Mouse (Mus musculus): ENCODE results near the gene Arpc1b.
A peak's percentile ranks its signal among the peaks of the same experiment; 100 is the strongest.
"Not testable (repeated sequence)": the region's sequence is repeated elsewhere in the genome, so short reads cannot be mapped to it uniquely, and the experiment has no call there.

Gene Arpc1b

DNA sequence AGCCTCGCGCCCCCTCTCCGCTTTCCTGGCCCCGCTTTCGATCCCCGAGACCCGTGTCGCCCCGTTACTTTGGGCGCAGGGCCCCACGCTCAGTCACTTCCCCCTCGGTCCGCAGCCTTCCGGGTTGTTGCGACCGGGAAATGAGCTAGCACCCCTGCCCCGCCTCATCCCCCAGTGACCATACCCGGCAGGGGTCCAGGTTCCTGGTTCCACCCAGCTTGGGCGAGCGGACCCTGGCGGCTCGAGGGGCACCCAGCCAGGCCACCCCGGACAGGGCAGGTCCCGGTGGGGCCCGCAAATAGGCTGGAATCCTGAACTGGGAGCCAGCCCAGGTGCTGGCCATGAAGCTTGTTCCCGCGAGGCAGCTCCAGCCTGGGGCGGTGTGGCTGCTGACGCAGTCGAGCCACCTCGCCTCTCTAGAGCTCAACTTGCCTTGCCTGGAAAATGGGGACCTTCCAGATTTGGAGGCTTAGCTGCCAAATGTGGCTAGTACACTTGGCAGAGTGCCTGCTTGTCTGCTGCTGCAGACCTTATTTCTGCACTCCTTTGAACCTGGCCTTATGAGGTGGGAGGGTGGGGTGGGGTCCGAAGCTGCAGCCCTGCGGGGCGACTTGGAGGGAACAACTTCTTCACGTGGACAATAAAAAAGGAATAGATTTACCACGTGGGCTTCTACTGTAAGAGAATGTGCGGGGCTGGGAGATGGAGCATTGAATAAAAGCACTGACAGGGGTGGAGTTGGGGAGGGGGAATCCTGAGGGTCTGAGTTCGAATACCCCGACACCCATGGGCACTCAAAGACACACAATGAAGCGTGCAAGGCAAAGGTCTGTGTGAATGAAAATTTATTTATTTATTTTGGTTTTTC, 825 bp downstream of the Arpc1b start:
- DNase-seq = peak; percentile 81 to 82

DNA sequence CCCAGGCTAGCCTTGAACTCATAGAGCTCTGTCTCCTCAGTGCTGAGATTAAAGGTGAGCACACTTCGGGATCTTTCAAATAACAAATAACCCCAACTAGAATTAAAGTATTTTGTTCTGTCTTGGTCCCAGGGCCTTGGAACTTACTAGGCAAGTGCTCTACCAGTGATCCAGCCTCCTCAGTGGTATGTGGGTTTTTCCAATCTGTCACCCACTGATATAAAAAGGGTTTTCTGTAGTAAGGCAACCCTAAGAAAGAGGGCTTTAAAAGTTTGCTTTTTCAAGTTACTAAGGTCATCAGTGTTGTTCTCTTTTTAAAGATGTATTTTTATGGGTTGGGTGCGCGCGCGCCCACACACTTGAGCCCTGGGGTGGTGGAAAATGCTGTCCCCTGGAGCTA, 1.7 kb downstream of the Arpc1b start:
- no peak for DNase-seq

DNA sequence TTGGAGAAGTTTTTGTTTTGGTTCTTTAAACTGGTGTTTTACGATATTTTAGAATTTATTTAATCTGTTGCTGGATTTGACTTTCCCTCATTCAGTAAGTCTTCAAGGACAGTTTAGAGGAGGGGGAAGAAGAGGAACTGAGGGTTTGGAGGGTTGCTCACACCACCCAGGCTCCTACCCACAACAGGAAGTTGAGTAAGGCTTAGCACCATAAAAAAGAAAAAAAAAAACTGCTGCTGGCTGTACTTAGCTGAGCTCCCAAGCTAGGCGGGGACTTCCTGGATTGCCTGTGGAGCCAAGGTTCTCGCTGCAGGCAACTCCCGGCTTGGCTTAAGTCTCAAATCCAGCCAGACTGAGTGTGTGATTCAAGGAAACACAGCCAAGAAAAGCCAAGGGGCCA, 2.3 kb downstream of the Arpc1b start:
- peak; percentile 79 to 90 for DNase-seq

DNA sequence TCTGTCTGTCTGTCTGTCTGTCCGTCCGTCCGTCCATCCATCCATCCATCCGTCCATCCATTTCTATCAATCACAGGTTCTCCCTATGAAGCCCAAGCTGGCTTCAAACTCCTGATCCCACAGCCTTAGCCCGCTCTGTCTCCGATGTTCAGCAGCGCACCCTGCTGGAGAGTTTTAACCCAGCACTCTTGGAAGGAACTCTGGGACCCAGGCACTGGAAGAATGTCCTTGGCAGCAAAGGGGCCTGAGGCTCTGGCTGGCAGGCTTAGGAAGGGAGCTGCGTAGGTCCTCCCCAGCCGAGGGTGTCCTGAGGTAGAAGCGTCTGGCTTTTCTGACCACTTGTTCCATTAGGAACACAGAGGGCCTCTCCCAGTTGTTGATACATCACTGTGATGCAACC, 2.9 kb downstream of the Arpc1b start:
- DNase-seq = peak; percentile 81 to 84

DNA sequence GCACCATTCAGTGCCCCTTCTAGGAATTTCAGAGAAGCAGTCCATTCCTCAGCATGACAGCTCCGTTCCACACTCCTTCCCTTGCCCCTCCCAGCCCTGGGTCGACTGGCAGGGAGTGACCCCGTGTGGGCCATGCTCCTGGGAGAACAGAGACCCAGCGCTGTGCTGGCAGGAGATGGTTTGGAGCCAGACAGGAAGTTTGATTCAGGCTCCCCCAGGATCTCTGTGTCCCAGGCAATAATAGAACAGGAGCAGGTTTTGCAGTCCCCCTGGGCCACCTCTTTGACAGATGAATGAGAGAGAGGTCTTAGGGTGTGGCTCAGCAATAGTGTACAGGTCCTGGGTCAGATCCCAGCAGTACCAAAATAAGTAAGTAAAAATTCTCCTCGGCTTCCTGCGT, 4.0 kb downstream of the Arpc1b start:
- DNase-seq = no peak

DNA sequence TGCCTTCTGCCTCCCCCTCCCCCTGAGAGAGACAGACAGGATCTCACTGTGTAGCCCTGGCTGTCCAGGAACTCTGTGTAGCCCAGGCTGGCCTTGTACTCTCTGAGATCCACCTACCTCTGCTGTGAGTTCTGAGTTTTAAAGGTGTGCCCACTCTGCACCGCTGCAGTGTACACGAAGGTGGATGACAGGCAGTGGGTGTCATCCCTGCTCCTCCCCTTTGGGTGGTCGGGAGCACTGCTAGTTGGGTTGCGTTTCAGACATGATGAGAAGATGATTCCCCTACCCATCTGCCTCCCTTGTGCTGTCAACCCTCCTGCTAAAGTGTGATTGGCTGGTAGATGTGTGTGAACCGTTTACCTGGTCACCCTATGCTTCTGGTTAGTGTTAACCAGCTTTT, 4.4 kb downstream of the Arpc1b start:
- no peak for DNase-seq

DNA sequence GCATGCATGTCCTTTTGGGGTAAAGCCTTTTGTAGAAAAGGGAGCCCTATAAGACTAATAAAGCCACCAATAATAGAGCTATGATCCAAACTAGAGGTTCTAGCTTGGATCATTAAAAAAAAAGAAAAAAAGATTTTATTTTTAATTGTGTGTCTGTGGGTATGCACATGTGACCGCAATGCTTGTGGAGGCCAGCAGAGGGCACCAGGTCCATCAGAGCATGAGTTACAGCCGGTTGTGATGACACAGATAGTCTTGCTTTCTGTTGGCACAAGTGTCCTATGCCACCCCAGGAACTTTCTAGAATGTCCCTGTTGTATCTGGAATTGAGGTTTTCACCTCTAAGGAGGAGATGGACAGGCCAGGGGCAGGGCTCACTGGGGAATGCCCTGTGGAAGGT, 5.4 kb downstream of the Arpc1b start:
- DNase-seq = no peak

DNA sequence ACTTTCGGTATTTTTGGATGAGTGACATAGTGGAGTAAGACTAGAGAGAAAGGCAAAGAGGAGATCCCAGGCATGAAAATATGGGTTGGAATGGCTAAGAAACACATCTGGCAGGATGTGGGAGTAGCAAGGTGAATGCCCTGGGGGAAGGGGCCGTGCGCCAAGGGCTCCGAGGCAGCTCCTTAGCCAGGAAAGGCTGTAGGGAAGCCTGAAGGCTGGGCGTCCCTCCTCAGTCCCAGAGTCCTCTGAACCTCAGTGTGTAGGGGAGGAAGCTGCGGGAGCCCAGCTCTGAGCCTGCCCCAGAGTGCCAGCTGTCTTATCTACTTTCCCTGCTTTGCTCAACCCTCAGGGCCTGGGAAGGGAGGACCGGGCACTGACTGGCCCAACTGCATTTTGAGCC, 6.9 kb downstream of the Arpc1b start:
- no peak for DNase-seq

DNA sequence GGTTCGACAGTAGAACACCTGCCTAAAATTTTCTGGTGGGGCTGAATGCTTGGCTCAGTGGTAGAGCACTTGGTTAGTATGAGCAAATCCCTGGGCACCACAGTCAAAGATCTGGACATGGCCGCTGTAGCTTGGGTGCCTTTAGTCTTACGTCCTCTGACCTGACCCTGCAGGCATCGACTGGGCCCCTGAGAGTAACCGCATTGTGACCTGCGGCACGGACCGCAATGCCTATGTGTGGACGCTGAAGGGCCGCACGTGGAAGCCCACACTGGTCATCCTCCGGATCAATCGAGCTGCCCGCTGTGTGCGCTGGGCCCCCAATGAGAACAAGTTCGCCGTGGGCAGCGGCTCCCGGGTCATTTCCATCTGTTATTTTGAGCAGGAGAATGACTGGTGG, 9.4 kb downstream of the Arpc1b start:
- peak in 1 of 2 experiments; percentile 19 for DNase-seq

DNA sequence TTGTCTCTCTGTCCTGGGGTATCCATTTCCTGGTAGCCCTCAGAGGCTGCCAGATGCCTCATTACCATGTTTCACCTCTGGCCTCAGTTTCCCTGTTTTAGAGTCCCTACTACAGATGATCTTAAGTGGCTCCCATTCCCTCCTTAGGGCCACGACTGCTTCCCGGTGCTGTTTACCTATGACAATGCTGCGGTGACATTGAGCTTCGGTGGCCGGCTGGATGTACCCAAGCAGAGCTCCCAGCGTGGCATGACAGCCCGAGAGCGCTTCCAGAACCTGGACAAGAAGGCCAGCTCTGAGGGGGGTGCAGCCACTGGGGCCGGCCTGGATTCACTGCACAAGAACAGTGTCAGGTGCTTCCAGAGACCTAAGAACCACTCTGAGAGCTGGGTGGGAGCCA, 12.6 kb downstream of the Arpc1b start:
- DNase-seq = no peak

DNA sequence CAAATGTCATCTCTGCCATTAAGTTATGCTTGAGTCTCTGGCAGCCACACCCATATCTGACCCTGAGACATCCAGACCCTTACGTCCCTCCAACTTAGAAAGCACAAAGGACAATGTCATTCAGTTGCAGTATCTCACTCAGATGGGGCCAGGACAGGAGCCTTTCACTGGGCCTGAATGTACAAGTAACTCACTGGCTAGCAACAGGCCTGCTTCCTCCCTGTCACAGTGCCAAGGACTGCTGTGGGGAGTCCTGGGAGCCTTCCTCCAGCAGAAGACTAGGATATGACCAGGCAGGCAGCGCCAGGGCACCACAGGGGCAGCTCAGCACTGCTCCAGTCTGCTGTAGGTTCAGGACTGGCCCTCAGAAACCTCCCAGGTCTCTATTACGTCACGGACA, 15.1 kb downstream of the Arpc1b start:
- DNase-seq = no peak

DNA sequence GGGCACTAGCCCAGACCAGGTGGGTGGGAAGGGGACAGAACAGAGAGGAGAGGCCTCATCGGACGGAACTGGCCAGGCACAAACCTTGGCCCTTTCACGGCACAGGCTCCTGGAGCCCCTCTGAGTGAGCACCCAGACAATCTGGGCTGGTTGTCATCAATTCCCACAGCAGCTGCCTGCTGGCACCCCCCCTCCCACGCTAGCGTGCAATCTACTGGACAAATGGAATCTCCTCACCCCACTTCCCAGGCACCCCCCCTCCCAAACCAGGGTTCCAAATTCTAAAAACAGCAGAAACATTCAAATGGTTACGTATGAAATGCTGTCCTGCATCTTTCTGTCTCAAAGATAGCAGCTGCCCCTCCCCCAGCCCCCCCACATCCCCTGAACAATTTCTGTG, 15.8 kb downstream of the Arpc1b start:
- not testable (repeated sequence) for DNase-seq

DNA sequence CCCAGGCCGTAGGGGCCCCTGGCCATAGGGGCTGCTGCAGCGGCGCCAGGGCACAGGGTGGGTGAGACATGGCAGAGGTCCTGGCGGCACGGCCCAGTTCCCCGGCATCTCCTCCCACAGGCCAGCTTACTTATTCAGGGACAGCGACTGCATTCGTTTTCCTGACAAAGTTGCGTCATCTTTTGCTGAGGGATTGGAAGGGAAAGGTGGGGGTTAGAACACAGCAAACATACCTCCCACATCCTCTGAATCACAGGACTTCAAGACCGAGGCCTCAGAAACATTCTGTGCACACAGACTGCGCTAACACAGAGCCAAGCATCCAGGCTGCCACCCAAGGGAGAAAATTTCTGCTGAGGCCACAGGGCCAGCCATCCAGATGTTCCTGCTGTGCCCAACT, 16.2 kb downstream of the Arpc1b start:
- no peak for DNase-seq

DNA sequence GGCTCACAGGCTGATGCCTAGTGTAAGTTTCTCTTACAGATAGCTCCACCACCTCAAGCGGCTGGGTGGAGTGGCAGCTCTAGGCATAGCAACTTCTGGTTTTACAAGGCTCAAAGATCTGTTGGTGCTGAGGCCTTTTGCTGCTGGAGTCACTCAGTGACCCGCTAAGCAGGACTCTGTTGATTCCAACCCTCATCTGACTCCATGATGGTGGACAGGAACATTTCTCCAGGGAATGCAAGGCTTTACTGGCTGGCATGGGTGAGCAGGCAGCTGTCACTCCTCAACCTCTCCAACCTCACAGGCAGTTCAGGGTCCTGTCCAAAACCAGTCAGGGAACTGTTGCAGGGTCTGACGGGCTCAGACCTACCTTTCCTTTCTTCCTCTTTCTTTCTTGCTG, 17.0 kb downstream of the Arpc1b start:
- no peak for DNase-seq

DNA sequence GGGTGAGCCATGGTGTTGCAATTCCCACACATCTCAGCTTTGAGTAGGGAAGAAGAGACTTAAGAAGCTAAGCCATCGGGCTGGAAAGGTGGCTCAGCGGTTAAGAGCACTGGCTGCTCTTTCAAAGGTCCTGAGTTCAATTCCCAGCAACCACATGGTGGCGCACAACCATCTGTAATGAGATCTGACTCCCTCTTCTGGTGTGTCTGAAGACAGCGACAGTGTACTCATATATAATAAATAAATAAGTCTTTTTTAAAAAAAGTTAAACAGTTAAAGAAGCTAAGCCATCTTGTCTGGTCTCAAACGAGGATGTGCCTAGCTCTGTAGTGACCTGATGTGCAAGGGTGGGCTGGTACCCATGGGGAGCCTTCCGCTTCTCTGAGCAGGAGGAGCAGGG, 19.3 kb downstream of the Arpc1b start:
- not testable (repeated sequence) for DNase-seq

DNA sequence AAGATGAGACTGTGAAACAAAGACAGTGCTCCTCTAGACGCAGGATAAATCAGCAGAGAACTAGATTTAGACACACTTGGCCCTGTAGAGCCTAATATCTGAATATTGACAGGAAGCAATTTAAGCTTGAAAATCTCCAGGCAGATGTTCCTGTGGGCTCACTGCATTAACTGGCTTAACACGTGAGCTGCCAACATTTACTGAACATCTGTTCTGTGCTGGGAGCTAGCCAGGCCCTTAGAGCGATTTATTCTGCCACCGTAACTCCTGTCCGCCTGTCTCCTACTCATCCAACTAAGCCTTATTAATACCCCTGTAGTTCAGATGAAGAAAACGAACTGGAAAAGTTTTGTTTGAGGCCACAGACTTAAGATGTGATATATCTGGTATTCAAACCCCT, 24.8 kb downstream of the Arpc1b start:
- DNase-seq = no peak

DNA sequence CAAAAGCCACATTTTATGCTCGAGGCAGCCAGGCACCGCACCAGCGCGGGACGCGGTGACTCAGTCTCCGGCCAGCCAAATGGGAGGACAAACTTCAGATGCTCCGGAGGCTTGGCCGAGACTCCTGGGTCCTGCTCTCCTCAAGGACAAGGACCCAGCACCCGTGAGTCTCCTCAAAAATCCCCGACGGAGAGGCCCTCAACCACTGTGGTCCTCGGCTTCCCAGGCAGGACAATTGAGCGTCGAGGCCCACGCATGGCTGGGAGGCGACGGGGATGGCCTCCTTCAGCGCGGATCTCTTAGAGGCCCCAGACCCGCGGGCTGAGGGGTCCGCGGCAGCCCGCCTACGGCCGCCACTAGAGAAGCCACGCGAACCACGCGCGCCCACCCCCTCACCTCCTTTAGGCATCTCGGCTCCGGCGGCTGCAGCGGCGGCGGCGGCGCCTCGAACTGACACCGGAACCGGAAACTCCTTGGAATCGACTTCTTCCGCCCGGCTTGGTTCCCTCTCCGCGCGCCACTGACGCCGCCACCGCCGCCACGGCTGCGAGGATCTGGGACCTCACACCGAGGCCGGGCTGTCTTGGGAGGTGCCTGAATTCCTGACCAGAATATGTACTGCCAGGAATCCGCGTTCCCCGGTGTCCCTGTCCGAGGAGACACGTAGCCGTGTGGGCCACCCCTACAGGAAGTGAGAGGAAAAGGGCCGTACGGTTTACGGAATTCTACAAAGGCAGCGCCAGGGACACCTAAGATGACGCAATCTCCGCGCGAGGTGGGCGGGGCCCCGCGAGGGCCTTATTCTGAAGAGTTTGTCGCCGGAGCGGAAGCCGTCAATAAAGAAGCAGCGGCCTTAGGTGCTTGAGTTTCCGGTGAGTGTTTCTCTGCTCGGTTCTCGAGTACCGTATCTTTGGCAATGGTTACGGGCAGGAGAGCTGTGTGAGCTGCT, 25.8 kb downstream of the Arpc1b start, which contains the start of the genes Pdap1 and Bud31:
Pdap1 (minus strand) TSS at position 668 of the 949 bp plus-strand sequence.
Bud31 (plus strand) TSS at position 792 of the 949 bp plus-strand sequence.
- peak; percentile 96 for DNase-seq

DNA sequence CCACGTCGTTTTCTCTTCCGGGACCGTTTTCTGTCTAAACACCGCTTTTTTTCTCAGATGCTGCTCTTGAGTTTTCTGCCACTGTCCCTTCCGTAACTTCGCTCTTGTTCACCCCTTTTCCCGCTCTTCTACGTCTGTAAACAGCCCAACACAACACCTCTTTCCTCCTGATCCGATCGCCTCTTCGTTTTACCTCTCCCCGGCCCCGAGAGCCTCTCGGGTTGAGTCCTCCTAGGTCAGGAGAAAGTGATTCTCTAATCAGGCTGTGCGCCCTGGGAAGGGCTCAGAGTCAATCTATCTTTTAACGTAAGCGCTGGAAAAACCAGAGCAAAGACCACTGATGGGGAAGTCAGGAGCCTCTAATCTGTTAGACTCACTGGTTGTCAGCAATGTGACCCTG, 26.6 kb downstream of the Arpc1b start:
- DNase-seq = no peak

DNA sequence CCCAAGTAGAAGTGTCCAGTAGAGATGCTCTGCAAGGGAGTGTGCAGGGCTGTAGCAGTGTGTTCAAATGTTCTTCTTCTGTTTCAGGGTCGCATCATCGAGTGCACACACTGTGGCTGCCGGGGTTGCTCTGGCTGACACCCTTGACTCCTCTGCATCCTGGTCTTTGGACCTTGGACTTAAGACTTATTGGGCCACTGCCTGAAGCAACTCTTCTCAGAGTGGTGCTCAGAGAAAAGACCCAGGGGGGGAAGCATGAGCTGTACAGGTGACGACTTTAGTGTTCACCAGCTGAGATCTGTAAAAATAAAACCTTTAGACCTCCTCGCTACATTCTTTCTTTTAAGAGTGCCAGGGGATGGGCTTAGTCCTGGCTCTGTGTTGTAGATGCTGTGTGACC, 33.7 kb downstream of the Arpc1b start:
- DNase-seq = no peak

DNA sequence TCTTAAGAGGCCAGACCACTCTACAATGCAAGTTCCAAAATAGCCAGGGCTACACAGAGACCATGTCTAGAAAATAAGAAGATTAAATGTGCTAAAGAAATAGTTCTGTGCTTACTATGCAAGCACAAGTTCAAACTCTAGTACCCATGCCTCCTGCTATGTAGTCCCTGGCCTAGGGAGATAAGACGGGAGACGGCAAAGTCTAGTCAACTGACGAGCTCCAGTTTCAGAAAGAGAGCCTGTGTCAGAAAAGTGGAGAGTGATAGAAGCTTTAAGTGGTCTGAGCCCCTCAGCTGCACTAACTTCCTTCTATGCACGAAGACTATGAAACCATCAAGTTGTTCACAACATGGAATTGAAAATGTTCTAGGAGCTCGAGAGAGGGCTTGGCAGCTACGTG, 35.3 kb downstream of the Arpc1b start:
- DNase-seq = no peak

DNA sequence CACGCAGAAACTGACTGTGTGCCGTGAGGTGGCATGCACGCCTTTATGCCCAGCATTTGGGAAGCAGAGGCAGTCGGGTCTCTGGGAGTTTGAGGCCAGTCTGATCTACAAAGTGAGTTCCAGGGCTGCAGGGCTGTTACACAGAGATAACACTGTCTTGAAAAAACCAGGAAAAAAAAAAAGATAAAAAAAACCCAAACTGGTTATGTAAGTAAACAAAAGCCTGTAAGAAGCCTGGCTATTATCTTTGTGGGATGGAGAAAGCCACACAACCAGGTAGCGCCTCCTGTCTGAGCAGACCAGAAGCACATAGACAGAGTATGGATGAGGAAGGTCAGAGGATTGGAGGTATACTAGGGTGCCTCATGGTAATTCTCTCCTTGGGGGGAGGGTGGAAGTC, 38.7 kb downstream of the Arpc1b start:
- DNase-seq = no peak

DNA sequence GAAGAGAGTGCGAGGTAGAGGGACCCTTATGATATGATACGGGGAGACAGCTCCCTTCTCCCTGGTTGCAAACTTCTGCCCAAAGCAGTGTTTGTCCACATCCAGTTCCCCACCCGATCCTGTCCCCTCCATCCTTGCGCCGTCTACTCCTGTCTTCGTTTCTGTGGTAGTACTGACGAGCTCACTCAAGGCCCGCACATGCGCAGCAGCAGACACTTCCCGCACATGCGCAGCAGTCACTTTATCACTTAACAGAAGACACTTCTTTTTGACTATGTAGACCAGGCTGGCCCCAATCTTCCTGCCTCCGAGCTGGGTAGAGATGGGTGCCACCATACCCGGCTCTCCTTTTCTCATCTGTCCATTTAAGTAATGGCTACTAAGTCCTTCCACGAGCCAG, 47.3 kb downstream of the Arpc1b start:
- no peak for DNase-seq

DNA sequence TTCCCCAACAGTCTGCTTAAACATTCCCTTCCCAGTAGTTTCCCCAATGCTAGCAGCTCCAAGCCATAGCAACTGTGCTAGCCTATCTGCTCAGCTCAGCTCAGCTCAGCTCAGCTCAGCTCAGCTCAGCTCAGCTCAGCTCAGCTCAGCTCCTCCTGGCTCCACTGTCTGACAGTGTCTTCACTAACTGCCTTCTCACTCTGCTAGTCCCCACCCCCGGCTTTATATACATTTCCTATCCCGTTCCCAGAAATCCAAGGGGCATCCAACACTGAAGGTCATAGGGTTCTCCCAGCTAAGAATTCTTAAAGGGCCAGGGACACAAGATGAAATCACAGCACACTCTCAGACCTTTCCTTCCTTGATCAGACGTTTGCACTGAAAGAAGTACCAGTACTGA, 50.7 kb downstream of the Arpc1b start:
- DNase-seq = no peak

DNA sequence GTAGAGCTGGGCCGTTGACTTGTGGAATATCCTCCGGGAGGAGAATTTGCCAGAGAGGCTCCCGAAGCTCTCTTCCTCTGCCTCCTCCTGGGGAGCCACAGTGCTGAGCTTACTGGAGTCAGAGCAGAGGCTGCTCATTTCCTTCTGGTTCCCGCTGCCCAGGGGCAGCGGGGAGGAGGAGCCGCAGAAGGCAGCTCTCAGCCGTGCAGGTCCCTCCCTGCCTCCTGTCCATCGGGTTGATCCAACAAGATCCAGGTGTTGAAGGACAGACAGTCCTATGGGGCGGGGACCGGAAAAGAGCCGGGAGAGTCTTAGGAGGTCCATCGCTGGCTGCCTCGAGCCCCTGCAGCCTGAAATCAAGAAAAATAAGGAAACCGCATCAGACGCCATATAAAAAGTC, 51.2 kb downstream of the Arpc1b start:
- no peak for DNase-seq
